Mouse (Mus musculus) intestine, embryonic 16.5 days (tissue): ENCODE measurements around the gene Cacng8. TPM values are rescaled to one million over a fixed set of nuclear protein-coding genes. Genes with fewer than 3 reads are reported as not detected.
"Not testable (repeated sequence)": the region's sequence is repeated elsewhere in the genome, so short reads cannot be mapped to it uniquely, and the experiment has no call there.

Experiments used
- ATAC-seq: fragments of 200-750 bp; cut with Nextera tagmentation; 2 replicates; pipeline ENCODE4 v1.8.0; 2017; ENCODE audit warnings: moderate TSS enrichment, moderate library complexity
- H3K27ac ChIP-seq: fragments of 300-500 bp; sonication (generic); 2 replicates; pipeline ENCODE4 v1.5.1; 2014; ENCODE audit warnings: mild to moderate bottlenecking, low read length
- H3K27me3 ChIP-seq: fragments of 300-500 bp; sonication (generic); replicated peaks from 2 replicates; pipeline ENCODE4 v1.6.1; 2014; ENCODE audit warnings: low read length, control low read depth, mixed read lengths; ENCODE audit not compliant: control insufficient read depth, insufficient read depth
- H3K36me3 ChIP-seq: fragments of 300-500 bp; sonication (generic); 2 replicates; pipeline ENCODE4 v1.6.1; 2014; ENCODE audit warnings: low read length, control low read depth; ENCODE audit not compliant: control insufficient read depth, insufficient read depth
- H3K4me1 ChIP-seq: fragments of 300-500 bp; sonication (generic); 2 replicates; pipeline ENCODE4 v1.6.1; 2014; ENCODE audit warnings: low read length, control low read depth, mixed read lengths; ENCODE audit not compliant: control insufficient read depth, insufficient read depth
- H3K4me2 ChIP-seq: fragments of 300-500 bp; sonication (generic); 2 replicates; pipeline ENCODE4 v1.6.1; 2014; ENCODE audit warnings: low read depth, low read length, control low read depth
- H3K4me3 ChIP-seq: fragments of 300-500 bp; sonication (generic); 2 replicates; pipeline ENCODE4 v1.5.1; 2014; ENCODE audit warnings: mild to moderate bottlenecking, low read length
- H3K9ac ChIP-seq: fragments of 300-500 bp; sonication (generic); 2 replicates; pipeline ENCODE4 v1.6.1; 2014; ENCODE audit warnings: low read depth, low read length
- H3K9me3 ChIP-seq: fragments of 300-500 bp; sonication (generic); 2 replicates; pipeline ENCODE4 v1.6.1; 2016; ENCODE audit warnings: low read length, control low read depth; ENCODE audit not compliant: control insufficient read depth
- WGBS: fragments of 180-500 bp; shearing (Covaris S2); extraction: QIAGEN DNeasy Blood & Tissue Kit; methylation state at CpG from one replicate; pipeline ENCODE4 v1.1.7; 2014; 5-methylcytosine and 5-hydroxymethylcytosine counted together
- polyA plus RNA-seq: library from polyadenylated mRNA; unstranded; fragments of >200 nt; fragmentation: Nextera tagmentation; extraction: Ambion mirVana; gene quantifications from 2 replicates; pipeline ENCODE4 v1.2.1, GENCODE M21; 2015

Gene Cacng8
- polyA plus RNA-seq, 1 experiment from 2014 or later = 1.2 TPM

GRCm38 (mm10) chr7:3397797-3398196 is 7.3 kb downstream of the Cacng8 start:
- 56% methylated on average over 7 of the region's 7 CpGs for WGBS
- Histone ChIP-seq H3K4me2 (no peak overlapping the region), H3K4me3 (no peak overlapping the region)

GRCm38 (mm10) chr7:3398363-3398762 is 7.9 kb downstream of the Cacng8 start:
- not testable (repeated sequence) for ATAC-seq, H3K27ac ChIP-seq, H3K9ac ChIP-seq, H3K36me3 ChIP-seq, H3K4me2 ChIP-seq, H3K4me1 ChIP-seq, H3K27me3 ChIP-seq, H3K9me3 ChIP-seq, H3K4me3 ChIP-seq
- WGBS = 86% methylated on average over 8 of the region's 8 CpGs

More at GRCm38 (mm10) chr7:3397797-3398196, 7.3 kb downstream of the Cacng8 start:
- Histone ChIP-seq H3K27me3 (no peaks in the 10 kb centered on the region), H3K4me1 (no peaks in the 10 kb centered on the region), H3K36me3 (no peaks in the 10 kb centered on the region), H3K27ac (no peak overlapping the region), H3K9me3 (no peaks in the 10 kb centered on the region), H3K9ac (no peak overlapping the region)
- no peak for ATAC-seq

DNA sequence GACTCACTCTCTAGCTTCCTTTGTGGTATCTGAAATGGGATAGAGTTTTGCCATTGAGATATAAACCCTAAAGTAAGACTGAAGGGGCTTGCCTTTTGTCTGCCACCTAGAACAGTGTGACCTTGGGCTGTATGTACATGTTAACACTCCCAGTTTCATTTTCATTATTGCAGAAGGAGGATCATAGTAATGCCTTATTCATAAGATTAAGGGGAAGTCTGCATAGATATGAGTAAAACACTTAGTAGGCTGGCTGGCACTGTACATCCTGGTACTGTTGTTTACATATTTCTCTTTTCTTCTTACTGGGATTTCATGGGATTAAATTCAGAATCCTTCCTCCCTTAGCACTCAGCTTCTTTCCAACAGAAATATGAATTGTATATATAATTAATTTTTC is 9.5 kb downstream of the Cacng8 start:
- Histone ChIP-seq H3K4me3 (no peak overlapping the region), H3K36me3 (no peaks in the 10 kb centered on the region), H3K4me2 (no peak overlapping the region), H3K27me3 (no peaks in the 10 kb centered on the region), H3K9me3 (no peaks in the 10 kb centered on the region), H3K9ac (no peak overlapping the region), H3K4me1 (no peaks in the 10 kb centered on the region), H3K27ac (no peak overlapping the region)
- ATAC-seq = no peak

- no peak overlapping the region for H3K4me2 ChIP-seq
- peaks cover 42% of the 10 kb centered on the region for H3K27me3 ChIP-seq
These were observed 19.4 kb downstream of the Cacng8 start for GRCm38 (mm10) chr7:3409729-3410520.

DNA sequence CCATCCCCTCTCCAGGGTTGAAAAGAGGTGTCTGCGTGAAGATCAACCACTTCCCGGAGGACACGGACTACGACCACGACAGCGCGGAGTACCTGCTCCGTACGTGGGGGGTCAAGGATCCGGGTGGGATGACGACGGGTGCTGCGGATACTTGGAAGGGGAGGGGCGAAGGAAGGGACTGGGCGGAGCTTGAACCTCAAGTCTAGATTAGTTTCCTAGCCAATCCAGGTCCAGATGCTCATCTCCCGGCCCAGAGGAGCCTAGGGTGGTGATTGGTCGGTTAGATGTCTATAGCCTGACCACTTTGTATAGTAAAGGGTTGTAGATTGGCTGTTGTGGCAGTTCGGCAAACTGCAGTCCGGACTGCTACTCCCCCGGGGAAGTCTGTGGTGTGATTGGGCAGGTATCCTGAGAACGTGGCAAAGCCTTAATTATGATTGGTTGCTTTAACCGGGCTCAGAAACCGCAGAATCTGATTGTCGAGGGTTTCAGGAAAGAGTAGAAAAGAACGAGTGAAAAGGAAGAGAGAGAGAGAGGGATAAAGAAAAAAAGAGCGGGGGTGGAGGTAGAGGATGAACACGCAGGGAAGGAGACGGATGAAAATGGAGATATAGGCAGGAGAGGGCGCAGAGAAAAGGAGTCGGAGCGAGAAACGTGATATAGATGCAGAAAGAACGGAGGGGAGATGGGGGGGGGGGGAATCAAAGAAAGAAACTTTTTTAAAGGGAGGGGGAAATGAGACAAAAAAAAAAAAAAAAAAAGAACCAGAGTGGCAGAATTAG is 20.9 kb downstream of the Cacng8 start:
- H3K9me3 ChIP-seq = no peaks in the 10 kb centered on the region
- no peaks in the 10 kb centered on the region for H3K36me3 ChIP-seq
- no peak overlapping the region for H3K27ac ChIP-seq
- H3K4me2 ChIP-seq = peak overlapping the region; percentile 67
- peak overlapping the region; percentile 41 for H3K4me3 ChIP-seq
- H3K4me1 ChIP-seq = peaks cover 8% of the 10 kb centered on the region
- peak overlapping the region; percentile 37; the same call in 1 of the 2 replicates for H3K9ac ChIP-seq
- peak; percentile 80 for ATAC-seq
- under 1% methylated on average over 33 of the region's 33 CpGs for WGBS
- H3K27me3 ChIP-seq = peaks cover 56% of the 10 kb centered on the region

More at GRCm38 (mm10) chr7:3409729-3410520, 19.4 kb downstream of the Cacng8 start:
- H3K9ac ChIP-seq = no peak overlapping the region
- 57% methylated on average over 11 of the region's 11 CpGs for WGBS
- H3K27ac ChIP-seq = no peak overlapping the region
- no peak overlapping the region for H3K4me3 ChIP-seq
- H3K4me1 ChIP-seq = peaks cover 8% of the 10 kb centered on the region
- ATAC-seq = no peak
- no peaks in the 10 kb centered on the region for H3K36me3 ChIP-seq
- no peaks in the 10 kb centered on the region for H3K9me3 ChIP-seq

- H3K36me3 ChIP-seq = no peaks in the 10 kb centered on the region
- no peaks in the 10 kb centered on the region for H3K9me3 ChIP-seq
- 0 out of 2 replicates have a peak overlapping the region, but pooled peaks have one; percentile 43 for H3K9ac ChIP-seq
- 1% methylated on average over 20 of the region's 20 CpGs for WGBS
- H3K4me3 ChIP-seq = peak overlapping the region; percentile 41
- peak overlapping the region; percentile 67 for H3K4me2 ChIP-seq
- H3K27me3 ChIP-seq = peaks cover 62% of the 10 kb centered on the region
- no peak overlapping the region for H3K27ac ChIP-seq
- no peak for ATAC-seq
- peaks cover 8% of the 10 kb centered on the region for H3K4me1 ChIP-seq
These were observed 21.6 kb downstream of the Cacng8 start for GRCm38 (mm10) chr7:3412036-3412435.

DNA sequence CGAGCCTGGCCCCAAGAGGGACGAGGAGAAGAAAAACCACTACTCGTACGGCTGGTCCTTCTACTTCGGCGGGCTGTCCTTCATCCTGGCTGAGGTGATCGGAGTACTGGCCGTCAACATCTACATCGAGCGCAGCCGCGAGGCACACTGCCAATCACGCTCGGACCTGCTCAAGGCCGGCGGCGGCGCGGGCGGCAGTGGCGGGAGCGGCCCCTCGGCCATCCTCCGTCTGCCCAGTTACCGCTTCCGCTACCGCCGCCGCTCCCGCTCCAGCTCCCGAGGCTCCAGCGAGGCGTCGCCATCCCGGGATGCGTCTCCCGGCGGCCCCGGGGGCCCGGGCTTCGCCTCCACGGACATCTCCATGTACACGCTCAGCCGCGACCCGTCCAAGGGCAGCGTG is 24.4 kb downstream of the Cacng8 start:
- ATAC-seq = peak; percentile 45
- H3K27me3 ChIP-seq = peaks cover 69% of the 10 kb centered on the region
- peak overlapping the region; percentile 63 for H3K4me3 ChIP-seq
- H3K9ac ChIP-seq = peak overlapping the region; percentile 56
- H3K4me2 ChIP-seq = peak overlapping the region; percentile 100
- no peak overlapping the region for H3K27ac ChIP-seq
- H3K9me3 ChIP-seq = no peaks in the 10 kb centered on the region
- H3K4me1 ChIP-seq = peaks cover 8% of the 10 kb centered on the region
- WGBS = under 1% methylated on average over 46 of the region's 47 CpGs
- no peaks in the 10 kb centered on the region for H3K36me3 ChIP-seq

GRCm38 (mm10) chr7:3415378-3415777 is 24.9 kb downstream of the Cacng8 start:
- WGBS = under 1% methylated on average over 59 of the region's 60 CpGs
- H3K4me3 ChIP-seq = peak overlapping the region; percentile 63
- no peak overlapping the region for H3K27ac ChIP-seq
- peak overlapping the region; percentile 56 for H3K9ac ChIP-seq
- peaks cover 67% of the 10 kb centered on the region for H3K27me3 ChIP-seq
- no peaks in the 10 kb centered on the region for H3K36me3 ChIP-seq
- H3K9me3 ChIP-seq = no peaks in the 10 kb centered on the region
- peaks cover 8% of the 10 kb centered on the region for H3K4me1 ChIP-seq
- H3K4me2 ChIP-seq = peak overlapping the region; percentile 100
- peak; percentile 54 for ATAC-seq

DNA sequence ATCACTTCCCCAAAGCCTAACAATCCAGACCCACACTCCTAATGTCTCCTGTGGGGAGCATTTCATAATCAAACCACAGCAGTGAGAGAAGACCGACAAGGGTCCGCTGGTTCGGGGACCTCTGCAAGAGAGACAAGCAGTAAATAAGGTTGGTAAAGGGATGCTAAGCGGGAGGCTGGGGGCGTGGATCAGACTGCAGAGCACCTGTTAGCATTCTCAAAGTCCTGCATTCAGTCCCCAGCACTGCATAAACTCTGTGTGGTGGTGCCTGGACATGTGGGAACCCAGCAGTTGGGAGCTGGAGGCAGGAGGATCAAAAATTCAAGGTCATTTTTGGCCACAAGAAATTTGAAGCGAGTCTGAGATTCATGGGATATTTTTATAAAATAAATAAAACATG is 29.5 kb downstream of the Cacng8 start:
- WGBS = 35% methylated on average over 6 of the region's 6 CpGs
- no peak for ATAC-seq
- H3K27me3 ChIP-seq = peaks cover 52% of the 10 kb centered on the region

More for the DNA sequence above, 29.5 kb downstream of the Cacng8 start:
- Histone ChIP-seq H3K4me3 (no peak overlapping the region), H3K4me1 (0 out of 2 replicates have a peak, but pooled peaks cover 3% of the 10 kb centered on the region), H3K27ac (no peak overlapping the region), H3K9me3 (no peaks in the 10 kb centered on the region), H3K9ac (no peak overlapping the region), H3K36me3 (no peaks in the 10 kb centered on the region), H3K4me2 (no peak overlapping the region)
